Mouse (Mus musculus): Measurements from ENCODE around the gene Borcs5. TPM values are rescaled to one million over a fixed set of nuclear protein-coding genes. Genes with fewer than 3 reads are reported as not detected.
A peak's percentile ranks its signal among the peaks of the same experiment; 100 is the strongest.

Borcs5 gene
- total and polyA plus RNA-seq, 2 experiments from 2014 or later: 19.2 to 27.9 TPM

GRCm38 (mm10) chr6:134647621-134648020, 8.3 kb downstream of the Borcs5 start:
- ATAC-seq (ENCODE audit: insufficient read depth, low read depth): no peak

GRCm38 (mm10) chr6:134648356-134648755, 9.0 kb downstream of the Borcs5 start:
- Histone ChIP-seq H3K4me1 (ENCODE audit: control insufficient read depth, insufficient read depth) (peaks cover 10% of the 10 kb centered on the region), H3K27me3 (ENCODE audit: control insufficient read depth, insufficient read depth, low read length) (no peaks in the 10 kb centered on the region), H3K9ac (replicated peaks; ENCODE audit: low read depth, low read length) (no peak overlapping the region), H3K4me2 (ENCODE audit: low read depth, low read length) (no peak overlapping the region), H3K4me3 (ENCODE audit: low read depth, low read length) (no peak overlapping the region), H3K36me3 (replicated peaks; ENCODE audit: control insufficient read depth, insufficient read depth, low read length) (peaks cover 15% of the 10 kb centered on the region), H3K27ac (ENCODE audit: low read depth) (0 out of 2 replicates have a peak overlapping the region, but pooled peaks have one; percentile 30), H3K9me3 (replicated peaks; ENCODE audit: control insufficient read depth, low read length) (no peaks in the 10 kb centered on the region)
- TF ChIP-seq CTCF (IDR thresholded peaks at IDR 0.05; ENCODE audit: low read depth) (no peak), EP300 (IDR thresholded peaks at IDR 0.05; ENCODE audit: low read depth) (no peak)
- ATAC-seq (ENCODE audit: insufficient read depth, low read depth): no peak
- 74% methylated on average over 5 of the region's 5 CpGs for WGBS
- no peak for DNase-seq (ENCODE audit: low spot score)

More at GRCm38 (mm10) chr6:134647621-134648020, 8.3 kb downstream of the Borcs5 start:
- Histone ChIP-seq H3K27me3 (ENCODE audit: control insufficient read depth, insufficient read depth, low read length) (no peaks in the 10 kb centered on the region), H3K9ac (replicated peaks; ENCODE audit: low read depth, low read length) (no peak overlapping the region), H3K4me2 (ENCODE audit: low read depth, low read length) (no peak overlapping the region), H3K4me3 (ENCODE audit: low read depth, low read length) (no peak overlapping the region), H3K36me3 (replicated peaks; ENCODE audit: control insufficient read depth, insufficient read depth, low read length) (peaks cover 15% of the 10 kb centered on the region), H3K4me1 (ENCODE audit: control insufficient read depth, insufficient read depth) (peaks cover 10% of the 10 kb centered on the region), H3K27ac (ENCODE audit: low read depth) (peak overlapping the region; percentile 2; the same call in 1 of the 2 replicates), H3K9me3 (replicated peaks; ENCODE audit: control insufficient read depth, low read length) (no peaks in the 10 kb centered on the region)
- WGBS: 50% methylated on average over 5 of the region's 5 CpGs
- no peak for DNase-seq (ENCODE audit: low spot score)
- no peak for TF ChIP-seq EP300 (IDR thresholded peaks at IDR 0.05; ENCODE audit: low read depth)
- TF ChIP-seq CTCF (IDR thresholded peaks at IDR 0.05; ENCODE audit: low read depth): no peak

- no peaks in the 10 kb centered on the region for H3K27me3 ChIP-seq (ENCODE audit: control insufficient read depth, insufficient read depth, low read length)
- no peak overlapping the region for H3K9ac ChIP-seq (replicated peaks; ENCODE audit: low read depth, low read length)
- no peak overlapping the region for H3K4me3 ChIP-seq (ENCODE audit: low read depth, low read length)
- ATAC-seq (ENCODE audit: insufficient read depth, low read depth) (no peak; the same call in 1 of the 2 replicates), DNase-seq (ENCODE audit: low spot score) (peak; percentile 58)
- H3K4me2 ChIP-seq (ENCODE audit: low read depth, low read length): no peak overlapping the region
- peak overlapping the region; percentile 60 for H3K27ac ChIP-seq (ENCODE audit: low read depth)
- no peaks in the 10 kb centered on the region for H3K36me3 ChIP-seq (replicated peaks; ENCODE audit: control insufficient read depth, insufficient read depth, low read length)
- peaks cover 6% of the 10 kb centered on the region; the same call in 1 of the 2 replicates for H3K4me1 ChIP-seq (ENCODE audit: control insufficient read depth, insufficient read depth)
- WGBS: 68% methylated on average over 4 of the region's 4 CpGs
- TF ChIP-seq CTCF (IDR thresholded peaks at IDR 0.05; ENCODE audit: low read depth): no peak
- no peak for TF ChIP-seq EP300 (IDR thresholded peaks at IDR 0.05; ENCODE audit: low read depth)
- no peaks in the 10 kb centered on the region for H3K9me3 ChIP-seq (replicated peaks; ENCODE audit: control insufficient read depth, low read length)
These were observed 17.2 kb downstream of the Borcs5 start for GRCm38 (mm10) chr6:134656527-134656926.

- peaks cover 6% of the 10 kb centered on the region; the same call in 1 of the 2 replicates for H3K4me1 ChIP-seq (ENCODE audit: control insufficient read depth, insufficient read depth)
- DNase-seq (ENCODE audit: low spot score): peak; percentile 90
- H3K27ac ChIP-seq (ENCODE audit: low read depth): no peak overlapping the region
- no peak overlapping the region for H3K4me3 ChIP-seq (ENCODE audit: low read depth, low read length)
- H3K27me3 ChIP-seq (ENCODE audit: control insufficient read depth, insufficient read depth, low read length): no peaks in the 10 kb centered on the region
- no peaks in the 10 kb centered on the region for H3K36me3 ChIP-seq (replicated peaks; ENCODE audit: control insufficient read depth, insufficient read depth, low read length)
- no peak overlapping the region for H3K4me2 ChIP-seq (ENCODE audit: low read depth, low read length)
- TF ChIP-seq EP300 (IDR thresholded peaks at IDR 0.05; ENCODE audit: low read depth) (no peak), CTCF (IDR thresholded peaks at IDR 0.05; ENCODE audit: low read depth) (peak; percentile 91)
- WGBS: 16% methylated on average over 9 of the region's 9 CpGs
- ATAC-seq (ENCODE audit: insufficient read depth, low read depth): peak; percentile 90
- H3K9me3 ChIP-seq (replicated peaks; ENCODE audit: control insufficient read depth, low read length): no peaks in the 10 kb centered on the region
- H3K9ac ChIP-seq (replicated peaks; ENCODE audit: low read depth, low read length): no peak overlapping the region
These were observed 20.0 kb downstream of the Borcs5 start for GRCm38 (mm10) chr6:134659108-134659958.

GRCm38 (mm10) chr6:134660714-134661406, 21.6 kb downstream of the Borcs5 start:
- H3K9me3 ChIP-seq (replicated peaks; ENCODE audit: control insufficient read depth, low read length): no peaks in the 10 kb centered on the region

More at GRCm38 (mm10) chr6:134660714-134661406, 21.6 kb downstream of the Borcs5 start:
- Histone ChIP-seq H3K36me3 (replicated peaks; ENCODE audit: control insufficient read depth, insufficient read depth, low read length) (no peaks in the 10 kb centered on the region), H3K4me3 (ENCODE audit: low read depth, low read length) (no peak overlapping the region), H3K27ac (ENCODE audit: low read depth) (no peak overlapping the region), H3K9ac (replicated peaks; ENCODE audit: low read depth, low read length) (no peak overlapping the region), H3K4me1 (ENCODE audit: control insufficient read depth, insufficient read depth) (peaks cover 4% of the 10 kb centered on the region; the same call in 1 of the 2 replicates), H3K4me2 (ENCODE audit: low read depth, low read length) (no peak overlapping the region), H3K27me3 (ENCODE audit: control insufficient read depth, insufficient read depth, low read length) (no peaks in the 10 kb centered on the region)
- ATAC-seq (ENCODE audit: insufficient read depth, low read depth) (no peak), DNase-seq (ENCODE audit: low spot score) (no peak)
- 51% methylated on average over 8 of the region's 8 CpGs for WGBS
- TF ChIP-seq CTCF (IDR thresholded peaks at IDR 0.05; ENCODE audit: low read depth) (no peak), EP300 (IDR thresholded peaks at IDR 0.05; ENCODE audit: low read depth) (no peak)
